Mouse (Mus musculus) spleen, embryonic (tissue): ENCODE results near the gene Scgb1b24.

Experiments
- CTCF ChIA-PET: fragments of 350-600 bp; sonication (Branson Sonifier 250); formaldehyde crosslinking; loops from one replicate; lab custom pipeline; 2022; lab: Charles Lee

Scgb1b24 gene

DNA sequence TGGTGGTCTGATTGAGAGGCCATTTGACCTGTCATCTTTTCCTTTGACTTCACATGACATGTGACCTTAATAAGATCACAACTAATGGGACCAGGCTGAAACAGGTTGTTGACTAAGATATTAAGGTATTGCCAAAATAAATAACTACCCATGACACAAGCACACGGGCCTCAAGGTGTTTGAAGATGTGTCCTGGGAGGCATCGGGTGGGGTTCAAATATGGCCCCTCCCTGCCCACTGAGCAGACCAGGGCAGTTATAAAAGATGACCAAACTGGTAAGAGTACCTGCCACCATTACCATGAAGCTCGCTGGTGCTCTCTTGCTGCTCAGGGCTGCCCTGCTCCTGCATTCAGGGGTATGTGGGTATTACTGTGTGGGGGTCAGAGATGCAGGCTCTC lies at the start of gene Scgb1b24:
Gene Scgb1b24, plus strand, starts transcription at position 301 of the 400 bp plus-strand sequence.
- CTCF ChIA-PET, result interaction anchor here (0.7 kb wide), 1 partner anchor 34 kb away, joined by 3 read pairs; no protein-coding TSS in a partner anchor

DNA sequence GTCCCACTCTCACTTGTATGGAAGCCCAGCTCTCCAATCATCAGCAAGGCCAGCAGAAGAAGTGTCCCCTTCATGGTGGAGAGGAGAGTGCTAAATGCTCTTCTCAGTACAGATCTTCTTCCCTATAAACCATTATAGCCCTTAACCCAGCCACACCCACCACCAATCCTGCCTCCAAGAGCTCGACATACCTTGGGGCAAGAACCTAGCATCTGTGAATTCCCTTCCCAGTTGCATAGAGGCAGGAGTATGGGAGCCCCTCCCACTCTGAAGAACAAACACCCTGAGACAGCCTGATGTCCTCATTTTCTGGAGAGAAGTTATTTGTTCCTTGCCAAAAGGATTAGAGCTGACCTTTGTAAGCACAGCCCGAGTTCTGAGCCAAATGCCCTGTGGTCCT lies 4.4 kb upstream of the Scgb1b24 start, which contains the start of gene Scgb2b24:
Gene Scgb2b24, minus strand, starts transcription at position 101 of the 400 bp plus-strand sequence.
- CTCF ChIA-PET, result no interaction called here
